Mouse (Mus musculus) heart, embryonic 11.5 days (tissue): ENCODE results near the gene Selenoh. TPM values are rescaled to one million over a fixed set of nuclear protein-coding genes. Genes with fewer than 3 reads are reported as not detected.

Experiments
- ATAC-seq: fragments of 200-750 bp; cut with Nextera tagmentation; replicated peaks from 2 replicates; pipeline ENCODE4 v1.8.0; 2017; ENCODE audit warnings: moderate library complexity; ENCODE audit not compliant: insufficient number of reproducible peaks, low FRiP score, low TSS enrichment
- H3K27ac ChIP-seq: fragments of 300-500 bp; sonication (generic); 2 replicates; pipeline ENCODE4 v1.5.1; 2014; ENCODE audit warnings: mild to moderate bottlenecking, low read depth, low read length
- H3K27me3 ChIP-seq: fragments of 300-500 bp; sonication (generic); 2 replicates; pipeline ENCODE4 v1.6.1; 2014; ENCODE audit warnings: mild to moderate bottlenecking, low read length, mixed read lengths; ENCODE audit not compliant: control insufficient read depth, insufficient read depth
- H3K36me3 ChIP-seq: fragments of 300-500 bp; sonication (generic); 2 replicates; pipeline ENCODE4 v1.6.1; 2014; ENCODE audit warnings: mild to moderate bottlenecking, low read length, moderate library complexity, mixed read lengths; ENCODE audit not compliant: control insufficient read depth, insufficient read depth
- H3K4me1 ChIP-seq: fragments of 300-500 bp; sonication (generic); 2 replicates; pipeline ENCODE4 v1.6.1; 2014; ENCODE audit warnings: low read length; ENCODE audit not compliant: control insufficient read depth, insufficient read depth
- H3K4me2 ChIP-seq: fragments of 300-500 bp; sonication (generic); 2 replicates; pipeline ENCODE4 v1.6.1; 2014; ENCODE audit warnings: mild to moderate bottlenecking, moderate library complexity
- H3K4me3 ChIP-seq: fragments of 300-500 bp; sonication (generic); 2 replicates; pipeline ENCODE4 v1.5.1; 2014; ENCODE audit warnings: low read depth, low read length
- H3K9ac ChIP-seq: fragments of 300-500 bp; sonication (generic); 2 replicates; pipeline ENCODE4 v1.6.1; 2014; ENCODE audit warnings: mild to moderate bottlenecking, low read depth, low read length, moderate library complexity
- H3K9me3 ChIP-seq: fragments of 300-500 bp; sonication (generic); replicated peaks from 2 replicates; pipeline ENCODE4 v1.6.1; 2016; ENCODE audit warnings: low read length; ENCODE audit not compliant: control insufficient read depth
- WGBS: fragments of 180-500 bp; shearing (Covaris S2); extraction: QIAGEN DNeasy Blood & Tissue Kit; methylation state at CpG from one replicate; pipeline ENCODE4 v1.1.7; 2014; ENCODE audit not compliant: insufficient replicate concordance; 5-methylcytosine and 5-hydroxymethylcytosine counted together
- polyA plus RNA-seq: library from polyadenylated mRNA; unstranded; fragments of >200 nt; fragmentation: Nextera tagmentation; extraction: Ambion mirVana; gene quantifications from 2 replicates; pipeline ENCODE4 v1.2.1, GENCODE M21; 2014

The Selenoh gene
- polyA plus RNA-seq: 298 and 299 TPM in 2 replicates

- peak; percentile 89 for ATAC-seq
- no peaks in the 10 kb centered on the region for H3K9me3 ChIP-seq
- peaks cover 10% of the 10 kb centered on the region; the same call in 1 of the 2 replicates for H3K4me1 ChIP-seq
- peak within 1 kb of the TSS; percentile 76 for H3K4me2 ChIP-seq
- peak within 1 kb of the TSS; percentile 95 for H3K27ac ChIP-seq
- WGBS: under 1% methylated on average over 20 of the region's 20 CpGs
- H3K27me3 ChIP-seq: no peaks in the 10 kb centered on the region
- peak within 1 kb of the TSS; percentile 98 for H3K9ac ChIP-seq
- peak within 1 kb of the TSS; percentile 90 for H3K4me3 ChIP-seq
- H3K36me3 ChIP-seq: peaks cover 20% of the 10 kb centered on the region
Observed at GRCm38 (mm10) chr2:84670569-84670933, at the start of gene Selenoh. TSS of gene Selenoh (minus strand) at chr2:84670770.

GRCm38 (mm10) chr2:84717357-84717756, 46.8 kb upstream of the Selenoh start:
- H3K9ac ChIP-seq: no peak overlapping the region
- H3K27me3 ChIP-seq: no peaks in the 10 kb centered on the region
- no peak overlapping the region for H3K4me3 ChIP-seq
- no peaks in the 10 kb centered on the region for H3K9me3 ChIP-seq
- H3K36me3 ChIP-seq: no peaks in the 10 kb centered on the region
- no peak overlapping the region for H3K4me2 ChIP-seq
- no peak for ATAC-seq
- peaks cover 7% of the 10 kb centered on the region for H3K4me1 ChIP-seq
- no peak overlapping the region for H3K27ac ChIP-seq
- 94% methylated on average over 4 of the region's 4 CpGs for WGBS

- no peaks in the 10 kb centered on the region for H3K27me3 ChIP-seq
- peak overlapping the region; percentile 77 for H3K4me2 ChIP-seq
- 28% methylated on average over 9 of the region's 9 CpGs for WGBS
- H3K4me1 ChIP-seq: peaks cover 7% of the 10 kb centered on the region
- peak overlapping the region; percentile 99 for H3K27ac ChIP-seq
- ATAC-seq: no peak
- no peaks in the 10 kb centered on the region for H3K36me3 ChIP-seq
- peak overlapping the region; percentile 97 for H3K4me3 ChIP-seq
- peak overlapping the region; percentile 98 for H3K9ac ChIP-seq
- no peaks in the 10 kb centered on the region for H3K9me3 ChIP-seq
Observed at GRCm38 (mm10) chr2:84716423-84717355, 46.1 kb upstream of the Selenoh start.

GRCm38 (mm10) chr2:84715562-84716361, 45.2 kb upstream of the Selenoh start:
- H3K4me3 ChIP-seq: peak overlapping the region; percentile 97
- peak overlapping the region; percentile 77 for H3K4me2 ChIP-seq
- H3K9ac ChIP-seq: peak overlapping the region; percentile 98
- under 1% methylated on average over 33 of the region's 33 CpGs for WGBS
- H3K36me3 ChIP-seq: peaks cover under 1% of the 10 kb centered on the region; the same call in 1 of the 2 replicates
- ATAC-seq: peak; percentile 91
- peak overlapping the region; percentile 99 for H3K27ac ChIP-seq
- H3K4me1 ChIP-seq: peaks cover 7% of the 10 kb centered on the region
- no peaks in the 10 kb centered on the region for H3K9me3 ChIP-seq
- no peaks in the 10 kb centered on the region for H3K27me3 ChIP-seq

- Histone ChIP-seq H3K4me1 (peaks cover 7% of the 10 kb centered on the region), H3K4me3 (peak within 1 kb of the TSS; percentile 97), H3K27me3 (no peaks in the 10 kb centered on the region), H3K4me2 (peak within 1 kb of the TSS; percentile 77), H3K27ac (peak within 1 kb of the TSS; percentile 99), H3K36me3 (peaks cover 3% of the 10 kb centered on the region; the same call in 1 of the 2 replicates), H3K9me3 (no peaks in the 10 kb centered on the region), H3K9ac (peak within 1 kb of the TSS; percentile 98)
- peak; percentile 94 for ATAC-seq
- WGBS: under 1% methylated on average over 89 of the region's 107 CpGs
Observed at GRCm38 (mm10) chr2:84714811-84715561, 44.4 kb upstream of the Selenoh start, which contains the start of gene Zdhhc5. TSS of gene Zdhhc5 (minus strand) at chr2:84715180.

- WGBS: 0% methylated on average over 26 of the region's 26 CpGs
- H3K4me1 ChIP-seq: peaks cover 7% of the 10 kb centered on the region
- 0 out of 2 replicates have a peak, but pooled peaks have one; percentile 1 for ATAC-seq
Observed at GRCm38 (mm10) chr2:84714422-84714810, 43.8 kb upstream of the Selenoh start.

GRCm38 (mm10) chr2:84711898-84712297, 41.3 kb upstream of the Selenoh start:
- H3K27ac ChIP-seq: no peak overlapping the region
- 91% methylated on average over 2 of the region's 2 CpGs for WGBS
- H3K27me3 ChIP-seq: no peaks in the 10 kb centered on the region
- no peak overlapping the region for H3K4me2 ChIP-seq
- no peak for ATAC-seq
- peaks cover 7% of the 10 kb centered on the region for H3K4me1 ChIP-seq
- H3K9ac ChIP-seq: no peak overlapping the region
- peaks cover 6% of the 10 kb centered on the region; the same call in 1 of the 2 replicates for H3K36me3 ChIP-seq
- H3K9me3 ChIP-seq: no peaks in the 10 kb centered on the region
- H3K4me3 ChIP-seq: no peak overlapping the region

More at GRCm38 (mm10) chr2:84714422-84714810, 43.8 kb upstream of the Selenoh start:
- peak overlapping the region; percentile 98 for H3K9ac ChIP-seq
- H3K4me3 ChIP-seq: peak overlapping the region; percentile 97
- H3K27ac ChIP-seq: peak overlapping the region; percentile 99
- peaks cover 3% of the 10 kb centered on the region; the same call in 1 of the 2 replicates for H3K36me3 ChIP-seq
- peak overlapping the region; percentile 77 for H3K4me2 ChIP-seq
- no peaks in the 10 kb centered on the region for H3K9me3 ChIP-seq
- H3K27me3 ChIP-seq: no peaks in the 10 kb centered on the region

GRCm38 (mm10) chr2:84707523-84707922, 37.0 kb upstream of the Selenoh start:
- Histone ChIP-seq H3K36me3 (peaks cover 6% of the 10 kb centered on the region; the same call in 1 of the 2 replicates), H3K27me3 (no peaks in the 10 kb centered on the region), H3K4me1 (no peaks in the 10 kb centered on the region), H3K4me2 (no peak overlapping the region), H3K9ac (no peak overlapping the region), H3K4me3 (no peak overlapping the region), H3K27ac (no peak overlapping the region), H3K9me3 (no peaks in the 10 kb centered on the region)
- no peak for ATAC-seq
- WGBS: 70% methylated on average over 1 of the region's 1 CpGs
